Mouse (Mus musculus): ENCODE measurements around the gene Erf.

DNA sequence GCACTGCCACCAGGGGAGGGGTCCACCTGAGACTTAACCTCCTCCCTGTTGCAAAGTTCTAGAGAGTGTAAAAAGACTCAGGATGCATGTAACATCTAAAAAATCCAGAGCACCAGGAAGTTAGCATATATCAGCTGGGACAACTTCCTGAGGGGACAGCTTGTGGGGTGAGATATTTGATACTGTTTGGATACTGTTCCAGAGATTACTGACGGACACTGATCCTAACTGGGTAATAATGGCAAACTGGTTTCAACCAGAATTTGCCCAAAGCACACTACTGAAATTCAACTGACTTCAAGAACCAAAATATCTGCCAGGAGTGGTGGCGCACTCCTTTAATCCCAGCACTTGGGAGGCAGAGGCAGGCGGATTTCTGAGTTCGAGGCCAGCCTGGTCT lies 43.9 kb upstream of the Erf start:
- TF ChIP-seq CTCF (IDR thresholded peaks at IDR 0.05; ENCODE audit: insufficient read depth, low read depth, low read length) = no peak
- no peak for TF ChIP-seq POLR2A (IDR thresholded peaks at IDR 0.05; ENCODE audit: insufficient read depth, low read depth, low read length)

Measured in olfactory bulb, adult 2 months (tissue).